Mouse (Mus musculus) C2C12 (cell line): ENCODE data around the gene Setmar.

Experiments used
- CTCF ChIP-seq: IDR thresholded peaks from one replicate; pipeline ENCODE4 v1.5.1; 2011; ENCODE audit not compliant: control insufficient read depth, insufficient read depth, insufficient read length
- FOSL1 ChIP-seq: IDR thresholded peaks from one replicate; pipeline ENCODE4 v1.8.0; 2011; ENCODE audit warnings: mild to moderate bottlenecking, low read length; ENCODE audit not compliant: poor library complexity, insufficient read depth, severe bottlenecking
- USF1 ChIP-seq: IDR thresholded peaks from one replicate; pipeline ENCODE4 v1.6.1; 2011; ENCODE audit warnings: low read depth, mild to moderate bottlenecking, control low read depth, moderate library complexity

GRCm38 (mm10) chr6:108061121-108061520 is 3.7 kb upstream of the Setmar start:
- no peak for TF ChIP-seq CTCF
- no peak for TF ChIP-seq FOSL1
- TF ChIP-seq USF1: no peak
